Mouse (Mus musculus): Measurements from ENCODE around the gene Cacna1e.

The Cacna1e gene

GRCm38 (mm10) chr1:154415826-154416225 lies 468.5 kb downstream of the Cacna1e start:
- intact Hi-C loops (cut with DNase I): no loop called here

GRCm38 (mm10) chr1:154413138-154413537 lies 471.2 kb downstream of the Cacna1e start:
- intact Hi-C loops (cut with DNase I): no loop called here

GRCm38 (mm10) chr1:154409051-154409450 lies 475.2 kb downstream of the Cacna1e start:
- intact Hi-C loops (cut with DNase I): no loop called here

- intact Hi-C loops (cut with DNase I): no loop called here
Observed at GRCm38 (mm10) chr1:154391979-154392378, 492.3 kb downstream of the Cacna1e start.
